ENCODE assay signal across 24 mouse cellular contexts in genomic region chr9:96947171-96947570, GRCm38 (mm10). TPM values are rescaled to one million over a fixed set of nuclear protein-coding genes. Genes with fewer than 3 reads are reported as not detected.
DNase-seq lines count a peak whose midpoint lies in the region; ATAC-seq and TF ChIP-seq lines count a peak whose summit lies in the region.
"Had no signal": no experiment of that assay in that cellular context is flagged by ENCODE, and none has a peak within 500 bp of the region (broad histone marks: within the 10 kb centered on the region; RNA-seq: fewer than 3 reads in every experiment).

No protein-coding gene starts in this region.

- peak overlapping the region; percentile 5; the same call in 1 of the 2 replicates for H3K9ac ChIP-seq in heart, embryonic 13.5 days
- H3K9ac ChIP-seq in heart, postnatal 0 days (replicated peaks; ENCODE audit: low read depth, low read length): no peak overlapping the region
- H3K9ac ChIP-seq: embryonic facial prominence, embryonic 12.5 days; forebrain, embryonic 13.5 days; forebrain, embryonic 15.5 days had no signal

- 0 out of 2 replicates have a peak overlapping the region, but pooled peaks have one; percentile 25 for H3K27ac ChIP-seq in heart, embryonic 13.5 days (replicated peaks)
- H3K27ac ChIP-seq in heart, postnatal 0 days (ENCODE audit: low read depth): 0 out of 2 replicates have a peak overlapping the region, but pooled peaks have one; percentile 11
- H3K27ac ChIP-seq: embryonic facial prominence, embryonic 10.5 days; embryonic facial prominence, embryonic 12.5 days; forebrain, embryonic 13.5 days; forebrain, embryonic 15.5 days had no signal

- H3K4me3 ChIP-seq in heart, embryonic 13.5 days: no peak overlapping the region
- no peak overlapping the region for H3K4me3 ChIP-seq in heart, postnatal 0 days (ENCODE audit: low read depth, low read length)
- H3K4me3 ChIP-seq: embryonic facial prominence, embryonic 10.5 days; embryonic facial prominence, embryonic 12.5 days; forebrain, embryonic 13.5 days; forebrain, embryonic 15.5 days had no signal

- no peak overlapping the region for H3K4me2 ChIP-seq in heart, embryonic 13.5 days
- no peak overlapping the region for H3K4me2 ChIP-seq in heart, postnatal 0 days (ENCODE audit: low read depth, low read length)
- H3K4me2 ChIP-seq: embryonic facial prominence, embryonic 12.5 days; forebrain, embryonic 13.5 days; forebrain, embryonic 15.5 days had no signal

- TF ChIP-seq CTCF in heart, postnatal 0 days (IDR thresholded peaks at IDR 0.05; ENCODE audit: low read depth): no peak

- 64% methylated on average over 5 of the region's 5 CpGs for WGBS in heart, embryonic 13.5 days
- 52% methylated on average over 5 of the region's 5 CpGs for WGBS in heart, postnatal 0 days

- H3K9me3 ChIP-seq in heart, embryonic 13.5 days: no peaks in the 10 kb centered on the region
- H3K9me3 ChIP-seq in heart, postnatal 0 days (replicated peaks; ENCODE audit: control insufficient read depth, low read length): no peaks in the 10 kb centered on the region
- H3K9me3 ChIP-seq: embryonic facial prominence, embryonic 10.5 days; embryonic facial prominence, embryonic 12.5 days; forebrain, embryonic 13.5 days; forebrain, embryonic 15.5 days had no signal

- H3K27me3 ChIP-seq in heart, embryonic 13.5 days (replicated peaks): no peaks in the 10 kb centered on the region
- no peaks in the 10 kb centered on the region for H3K27me3 ChIP-seq in heart, postnatal 0 days (ENCODE audit: control insufficient read depth, insufficient read depth, low read length)
- H3K27me3 ChIP-seq: embryonic facial prominence, embryonic 12.5 days; forebrain, embryonic 13.5 days; forebrain, embryonic 15.5 days; Patski had no signal

- no peak for TF ChIP-seq EP300 in heart, postnatal 0 days (IDR thresholded peaks at IDR 0.05; ENCODE audit: low read depth)

- peaks cover 61% of the 10 kb centered on the region for H3K4me1 ChIP-seq in heart, embryonic 13.5 days
- H3K4me1 ChIP-seq in heart, postnatal 0 days (ENCODE audit: control insufficient read depth, insufficient read depth): peaks cover 33% of the 10 kb centered on the region
- H3K4me1 ChIP-seq: embryonic facial prominence, embryonic 12.5 days had no signal

- peak; percentile 50 to 61 for DNase-seq in cerebellum, postnatal 10 days
- DNase-seq in cerebellum, postnatal 4 days (ENCODE audit: low spot score in 2 of 2): no peak
- DNase-seq in heart, adult 18-20 months: no peak
- no peak for DNase-seq in heart, postnatal 0 days (ENCODE audit: low spot score)
- DNase-seq in heart, adult 8-10 months (ENCODE audit: low spot score): no peak
- DNase-seq in testis, postnatal 14 days (ENCODE audit: low spot score): peak; percentile 62
- no peak for DNase-seq in testis, postnatal 10 days (ENCODE audit: low spot score)
- DNase-seq: adrenal gland, adult 8-10 months; adrenal gland, postnatal 14 days; adrenal gland, postnatal 36 days; B cell, adult 2 months; cerebellum, adult 11-12 months; cerebellum, adult 2 months; cerebellum, adult 9-10 months; cerebellum, postnatal 36 days had no signal

- no peak for ATAC-seq in heart, embryonic 13.5 days (ENCODE audit: extremely low read depth, insufficient number of reproducible peaks, low FRiP score, low TSS enrichment)
- no peak for ATAC-seq in heart, postnatal 0 days (ENCODE audit: insufficient read depth, low read depth)
- ATAC-seq: activated CD4-positive, CD25-positive, alpha-beta regulatory T cell, adult 4 months; CD4-positive, CD25-positive, alpha-beta regulatory T cell, adult 4 months; forebrain, embryonic 13.5 days; forebrain, embryonic 15.5 days; Patski had no signal

- H3K36me3 ChIP-seq in heart, embryonic 13.5 days: peaks cover 23% of the 10 kb centered on the region
- H3K36me3 ChIP-seq in heart, postnatal 0 days (replicated peaks; ENCODE audit: control insufficient read depth, insufficient read depth, low read length): no peaks in the 10 kb centered on the region
- H3K36me3 ChIP-seq: embryonic facial prominence, embryonic 12.5 days; forebrain, embryonic 15.5 days; G1E had no signal

RNA-seq across cellular contexts. Expression of gene Pxylp1, which starts 54.7 kb away (rescaled TPM):
- polyA plus RNA-seq in heart, embryonic 13.5 days (2015; fragmentation: Nextera tagmentation; extraction: Ambion mirVana): 29.5 and 33.3 TPM in 2 replicates
- 10 to 100 TPM; 11.7 to 15.8 TPM for total RNA-seq in heart, adult 18-20 months (2021)
- total RNA-seq in heart, postnatal 0 days (2014; rRNA removed; ENCODE audit: low replicate concordance): 27.3 and 89.9 TPM in 2 replicates
- 12.8 and 14.4 TPM in 2 replicates for polyA plus RNA-seq in heart, postnatal 0 days (2015; fragmentation: Nextera tagmentation; extraction: Ambion mirVana)
- total RNA-seq in heart, adult 8-10 months (2022): 10 to 100 TPM; 12.3 to 22.6 (median 17.7) TPM
- polyA plus RNA-seq: G1E had no signal

Comparison
In these comparisons a context has a peak if more than half of its experiments do, and no peak if none do; other contexts are left out.
1. DNase-seq: peak in cerebellum, postnatal 10 days (2 of 2) and testis, postnatal 14 days (single experiment); none in cerebellum, postnatal 4 days (0 of 2), heart, adult 18-20 months (0 of 2), heart, postnatal 0 days (single experiment), heart, adult 8-10 months (single experiment) and testis, postnatal 10 days (single experiment).